Mouse (Mus musculus) embryonic facial prominence, embryonic 13.5 days (tissue): ENCODE results near the gene Cnst. TPM values are rescaled to one million over a fixed set of nuclear protein-coding genes. Genes with fewer than 3 reads are reported as not detected.

Experiments
- ATAC-seq: fragments of 200-750 bp; cut with Nextera tagmentation; 2 replicates; pipeline ENCODE4 v1.8.0; 2017; ENCODE audit warnings: low read depth; ENCODE audit not compliant: insufficient number of reproducible peaks, insufficient read depth, low FRiP score, low TSS enrichment
- H3K27ac ChIP-seq: fragments of 300-500 bp; sonication (generic); 2 replicates; pipeline ENCODE4 v1.5.1; 2015; ENCODE audit warnings: moderate library complexity, mild to moderate bottlenecking, inconsistent platforms
- H3K27me3 ChIP-seq: fragments of 300-500 bp; sonication (generic); 2 replicates; pipeline ENCODE4 v1.6.1; 2015; ENCODE audit warnings: mild to moderate bottlenecking, inconsistent platforms
- H3K36me3 ChIP-seq: fragments of 300-500 bp; sonication (generic); 2 replicates; pipeline ENCODE4 v1.6.1; 2015; ENCODE audit warnings: mild to moderate bottlenecking, inconsistent platforms
- H3K4me1 ChIP-seq: fragments of 300-500 bp; sonication (generic); 2 replicates; pipeline ENCODE4 v1.6.1; 2015; ENCODE audit warnings: inconsistent platforms
- H3K4me2 ChIP-seq: fragments of 300-500 bp; sonication (generic); 2 replicates; pipeline ENCODE4 v1.6.1; 2015; ENCODE audit warnings: moderate library complexity, mild to moderate bottlenecking, inconsistent platforms
- H3K4me3 ChIP-seq: fragments of 300-500 bp; sonication (generic); 2 replicates; pipeline ENCODE4 v1.5.1; 2015; ENCODE audit warnings: mild to moderate bottlenecking, inconsistent platforms
- H3K9ac ChIP-seq: fragments of 300-500 bp; sonication (generic); 2 replicates; pipeline ENCODE4 v1.6.1; 2015; ENCODE audit warnings: mild to moderate bottlenecking, inconsistent platforms
- H3K9me3 ChIP-seq: fragments of 300-500 bp; sonication (generic); 2 replicates; pipeline ENCODE4 v1.6.1; 2016; ENCODE audit warnings: inconsistent platforms
- WGBS: fragments of 180-500 bp; shearing (Covaris S2); methylation state at CpG from one replicate; pipeline ENCODE4 v1.1.7; 2015; ENCODE audit warnings: mixed read lengths; 5-methylcytosine and 5-hydroxymethylcytosine counted together
- polyA plus RNA-seq: library from polyadenylated mRNA; unstranded; fragments of >200 nt; fragmentation: Nextera tagmentation; extraction: Ambion mirVana; gene quantifications from 2 replicates; pipeline ENCODE4 v1.2.1, GENCODE M21; 2015

The Cnst gene
- polyA plus RNA-seq, 1 experiment from 2014 or later: 17.4 TPM

- no peak overlapping the region for H3K27ac ChIP-seq
- no peak for ATAC-seq
- 89% methylated on average over 3 of the region's 3 CpGs for WGBS
- no peak overlapping the region for H3K4me3 ChIP-seq
- peaks cover 31% of the 10 kb centered on the region; the same call in 1 of the 2 replicates for H3K36me3 ChIP-seq
- H3K4me1 ChIP-seq: peaks cover 16% of the 10 kb centered on the region
- H3K9ac ChIP-seq: no peak overlapping the region
- no peaks in the 10 kb centered on the region for H3K27me3 ChIP-seq
- no peak overlapping the region for H3K4me2 ChIP-seq
- H3K9me3 ChIP-seq: no peaks in the 10 kb centered on the region
These were observed 6.3 kb upstream of the Cnst start for GRCm38 (mm10) chr1:179539887-179540286.

GRCm38 (mm10) chr1:179541502-179541901 lies 4.7 kb upstream of the Cnst start:
- Histone ChIP-seq H3K4me1 (peaks cover 20% of the 10 kb centered on the region), H3K9ac (no peak overlapping the region), H3K4me2 (no peak overlapping the region), H3K27me3 (no peaks in the 10 kb centered on the region), H3K4me3 (no peak overlapping the region), H3K27ac (no peak overlapping the region), H3K36me3 (peaks cover 27% of the 10 kb centered on the region; the same call in 1 of the 2 replicates), H3K9me3 (no peaks in the 10 kb centered on the region)
- 56% methylated on average over 3 of the region's 3 CpGs for WGBS
- no peak for ATAC-seq

GRCm38 (mm10) chr1:179546551-179546917 lies 364 bp downstream of the Cnst start:
- H3K4me3 ChIP-seq: peak overlapping the region; percentile 68
- ATAC-seq: peak; percentile 86
- peaks cover under 1% of the 10 kb centered on the region; the same call in 1 of the 2 replicates for H3K36me3 ChIP-seq
- under 1% methylated on average over 44 of the region's 44 CpGs for WGBS
- H3K9me3 ChIP-seq: no peaks in the 10 kb centered on the region
- peak overlapping the region; percentile 83 for H3K9ac ChIP-seq
- H3K27me3 ChIP-seq: no peaks in the 10 kb centered on the region
- H3K4me2 ChIP-seq: peak overlapping the region; percentile 84
- peak overlapping the region; percentile 92 for H3K27ac ChIP-seq
- H3K4me1 ChIP-seq: peaks cover 30% of the 10 kb centered on the region

GRCm38 (mm10) chr1:179547176-179547575 lies 1.0 kb downstream of the Cnst start:
- Histone ChIP-seq H3K4me1 (peaks cover 30% of the 10 kb centered on the region), H3K4me2 (peak overlapping the region; percentile 84), H3K4me3 (peak overlapping the region; percentile 68), H3K9ac (peak overlapping the region; percentile 59), H3K27ac (0 out of 2 replicates have a peak overlapping the region, but pooled peaks have one; percentile 92), H3K27me3 (no peaks in the 10 kb centered on the region), H3K36me3 (no peaks in the 10 kb centered on the region), H3K9me3 (no peaks in the 10 kb centered on the region)
- ATAC-seq: no peak
- WGBS: 5% methylated on average over 5 of the region's 5 CpGs

GRCm38 (mm10) chr1:179548220-179548619 lies 2.0 kb downstream of the Cnst start:
- Histone ChIP-seq H3K4me1 (peaks cover 30% of the 10 kb centered on the region), H3K9ac (0 out of 2 replicates have a peak overlapping the region, but pooled peaks have one; percentile 52), H3K9me3 (no peaks in the 10 kb centered on the region), H3K4me2 (peak overlapping the region; percentile 84), H3K36me3 (no peaks in the 10 kb centered on the region), H3K27me3 (no peaks in the 10 kb centered on the region), H3K4me3 (peak overlapping the region; percentile 2; the same call in 1 of the 2 replicates), H3K27ac (no peak overlapping the region)
- WGBS: 59% methylated on average over 11 of the region's 11 CpGs
- ATAC-seq: no peak

- H3K4me3 ChIP-seq: no peak overlapping the region
- ATAC-seq: no peak
- no peaks in the 10 kb centered on the region for H3K9me3 ChIP-seq
- no peak overlapping the region for H3K27ac ChIP-seq
- no peak overlapping the region for H3K9ac ChIP-seq
- no peak overlapping the region for H3K4me2 ChIP-seq
- no peaks in the 10 kb centered on the region for H3K36me3 ChIP-seq
- peaks cover 37% of the 10 kb centered on the region for H3K4me1 ChIP-seq
- 87% methylated on average over 5 of the region's 5 CpGs for WGBS
- no peaks in the 10 kb centered on the region for H3K27me3 ChIP-seq
These were observed 3.0 kb downstream of the Cnst start for GRCm38 (mm10) chr1:179548996-179549752.

- no peak overlapping the region for H3K4me2 ChIP-seq
- no peak for ATAC-seq
These were observed 5.2 kb downstream of the Cnst start for GRCm38 (mm10) chr1:179551336-179551735.

GRCm38 (mm10) chr1:179551921-179552320 lies 5.8 kb downstream of the Cnst start:
- Histone ChIP-seq H3K36me3 (no peaks in the 10 kb centered on the region), H3K9ac (no peak overlapping the region), H3K27me3 (no peaks in the 10 kb centered on the region), H3K27ac (no peak overlapping the region), H3K4me2 (no peak overlapping the region), H3K4me3 (no peak overlapping the region), H3K4me1 (peaks cover 30% of the 10 kb centered on the region), H3K9me3 (no peaks in the 10 kb centered on the region)
- ATAC-seq: no peak
- WGBS: 78% methylated on average over 4 of the region's 4 CpGs

More at GRCm38 (mm10) chr1:179551336-179551735, 5.2 kb downstream of the Cnst start:
- no peaks in the 10 kb centered on the region for H3K36me3 ChIP-seq
- H3K27me3 ChIP-seq: no peaks in the 10 kb centered on the region
- H3K4me3 ChIP-seq: no peak overlapping the region
- H3K27ac ChIP-seq: no peak overlapping the region
- no peaks in the 10 kb centered on the region for H3K9me3 ChIP-seq
- WGBS: 89% methylated on average over 3 of the region's 3 CpGs
- H3K4me1 ChIP-seq: peaks cover 26% of the 10 kb centered on the region
- no peak overlapping the region for H3K9ac ChIP-seq

- Histone ChIP-seq H3K36me3 (no peaks in the 10 kb centered on the region; the same call in 1 of the 2 replicates), H3K27ac (no peak overlapping the region), H3K4me2 (no peak overlapping the region), H3K4me3 (no peak overlapping the region), H3K9me3 (no peaks in the 10 kb centered on the region), H3K27me3 (no peaks in the 10 kb centered on the region), H3K9ac (no peak overlapping the region), H3K4me1 (peaks cover 27% of the 10 kb centered on the region)
- 51% methylated on average over 7 of the region's 7 CpGs for WGBS
- ATAC-seq: no peak
These were observed 6.6 kb downstream of the Cnst start for GRCm38 (mm10) chr1:179552751-179553150.

- H3K36me3 ChIP-seq: no peaks in the 10 kb centered on the region; the same call in 1 of the 2 replicates
- no peaks in the 10 kb centered on the region for H3K9me3 ChIP-seq
- H3K4me1 ChIP-seq: peaks cover 22% of the 10 kb centered on the region
- H3K27ac ChIP-seq: no peak overlapping the region; the same call in 1 of the 2 replicates
- H3K27me3 ChIP-seq: no peaks in the 10 kb centered on the region
- no peak for ATAC-seq
- no peak overlapping the region for H3K4me2 ChIP-seq
- no peak overlapping the region for H3K9ac ChIP-seq
- WGBS: 69% methylated on average over 5 of the region's 5 CpGs
- no peak overlapping the region for H3K4me3 ChIP-seq
These were observed 7.2 kb downstream of the Cnst start for GRCm38 (mm10) chr1:179553197-179553948.

GRCm38 (mm10) chr1:179553949-179554347 lies 7.8 kb downstream of the Cnst start:
- Histone ChIP-seq H3K36me3 (no peaks in the 10 kb centered on the region; the same call in 1 of the 2 replicates), H3K27ac (no peak overlapping the region; the same call in 1 of the 2 replicates), H3K4me2 (no peak overlapping the region), H3K9me3 (no peaks in the 10 kb centered on the region), H3K9ac (no peak overlapping the region), H3K27me3 (no peaks in the 10 kb centered on the region), H3K4me1 (peaks cover 22% of the 10 kb centered on the region), H3K4me3 (no peak overlapping the region)
- WGBS: 59% methylated on average over 4 of the region's 4 CpGs
- no peak for ATAC-seq
